Mouse (Mus musculus): ENCODE measurements around the gene Lhcgr.

DNA sequence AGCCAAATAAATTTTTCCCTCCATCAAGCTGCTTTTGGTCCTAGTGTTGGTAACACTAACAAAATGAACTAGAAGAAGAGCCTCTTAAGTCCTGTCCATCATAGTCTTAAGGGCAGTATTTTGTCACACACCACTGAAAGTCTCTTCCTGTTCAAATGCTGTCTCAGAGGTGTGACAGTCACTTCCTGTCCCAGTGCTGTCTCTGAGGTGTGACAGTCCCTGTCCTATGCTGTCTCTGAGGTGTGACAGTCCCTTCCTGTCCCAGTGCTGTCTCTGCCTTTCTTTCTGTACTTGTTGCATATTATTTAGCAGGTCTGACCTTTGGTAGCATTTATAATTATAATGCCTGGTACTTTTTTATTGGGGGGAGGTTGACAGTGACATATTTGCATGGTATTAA is 90.9 kb downstream of the Lhcgr start:
- no peak for TF ChIP-seq CTCF (IDR thresholded peaks at IDR 0.05; ENCODE audit: borderline replicate concordance, extremely low read depth, insufficient read depth, insufficient read length)
- TF ChIP-seq POLR2A (IDR thresholded peaks at IDR 0.05; ENCODE audit: borderline replicate concordance, extremely low read depth, insufficient read depth, insufficient read length, poor library complexity, severe bottlenecking), result no peak

Measured in brain, embryonic 14.5 days (tissue).